Mouse (Mus musculus): ENCODE measurements around the gene Rph3al. TPM values are rescaled to one million over a fixed set of nuclear protein-coding genes. Genes with fewer than 3 reads are reported as not detected.

Gene Rph3al
- total RNA-seq, 2 experiments from 2014 or later = 14.2 to 14.9 TPM

GRCm38 (mm10) chr11:75951895-75952294, 13.7 kb upstream of the Rph3al start:
- DNase-seq (ENCODE audit: low spot score) = no peak

GRCm38 (mm10) chr11:75950459-75950858, 12.2 kb upstream of the Rph3al start:
- DNase-seq (ENCODE audit: low spot score) = no peak

GRCm38 (mm10) chr11:75948789-75949188, 10.6 kb upstream of the Rph3al start:
- DNase-seq (ENCODE audit: low spot score) = no peak

GRCm38 (mm10) chr11:75947223-75947622, 9.0 kb upstream of the Rph3al start:
- DNase-seq (ENCODE audit: low spot score) = no peak

GRCm38 (mm10) chr11:75945805-75946450, 7.7 kb upstream of the Rph3al start:
- no peak for DNase-seq (ENCODE audit: low spot score)

GRCm38 (mm10) chr11:75937370-75937871, 808 bp downstream of the Rph3al start:
- DNase-seq (ENCODE audit: low spot score) = no peak

- peak; percentile 50 for DNase-seq (ENCODE audit: low spot score)
Measured at GRCm38 (mm10) chr11:75935819-75936430, 2.3 kb downstream of the Rph3al start.

- no peak for DNase-seq (ENCODE audit: low spot score)
Measured at GRCm38 (mm10) chr11:75934425-75934824, 3.8 kb downstream of the Rph3al start.

GRCm38 (mm10) chr11:75933371-75933770, 4.9 kb downstream of the Rph3al start:
- no peak for DNase-seq (ENCODE audit: low spot score)

GRCm38 (mm10) chr11:75930911-75931678, 7.1 kb downstream of the Rph3al start:
- no peak for DNase-seq (ENCODE audit: low spot score)

GRCm38 (mm10) chr11:75930208-75930607, 8.0 kb downstream of the Rph3al start:
- no peak for DNase-seq (ENCODE audit: low spot score)

- DNase-seq (ENCODE audit: low spot score) = no peak
Measured at GRCm38 (mm10) chr11:75927881-75928280, 10.3 kb downstream of the Rph3al start.

- no peak for DNase-seq (ENCODE audit: low spot score)
Measured at GRCm38 (mm10) chr11:75926431-75927312, 11.6 kb downstream of the Rph3al start.

- DNase-seq (ENCODE audit: low spot score) = no peak
Measured at GRCm38 (mm10) chr11:75925801-75926200, 12.4 kb downstream of the Rph3al start.

- DNase-seq (ENCODE audit: low spot score) = no peak
Measured at GRCm38 (mm10) chr11:75922741-75923140, 15.5 kb downstream of the Rph3al start.

GRCm38 (mm10) chr11:75919139-75919538, 19.1 kb downstream of the Rph3al start:
- DNase-seq (ENCODE audit: low spot score) = no peak

- no peak for DNase-seq (ENCODE audit: low spot score)
Measured at GRCm38 (mm10) chr11:75917340-75917739, 20.9 kb downstream of the Rph3al start.

- DNase-seq (ENCODE audit: low spot score) = peak; percentile 62
Measured at GRCm38 (mm10) chr11:75913953-75914352, 24.3 kb downstream of the Rph3al start.

- peak; percentile 64 for DNase-seq (ENCODE audit: low spot score)
Measured at GRCm38 (mm10) chr11:75912944-75913657, 25.1 kb downstream of the Rph3al start.

- no peak for DNase-seq (ENCODE audit: low spot score)
Measured at GRCm38 (mm10) chr11:75911962-75912361, 26.3 kb downstream of the Rph3al start.

Data from gastrocnemius, adult 18-20 months (tissue).